ENCODE assay signal across 8 mouse cellular contexts in genomic region chr10:83543439-83544102, GRCm38 (mm10). TPM values are rescaled to one million over a fixed set of nuclear protein-coding genes. Genes with fewer than 3 reads are reported as not detected.
DNase-seq lines count a peak whose midpoint lies in the region; ATAC-seq and TF ChIP-seq lines count a peak whose summit lies in the region.

TSS of gene Washc4 (plus strand) at chr10:83543752.

- intact Hi-C loops in heart, postnatal 36 days (cut with DNase I) = loop anchor here (2.0 to 5.0 kb wide), 2 partner anchors 183 to 686 kb away; partner anchors contain the start of gene D10Wsu102e

- TF ChIP-seq CTCF in layer of hippocampus, adult 2 months (conservative IDR thresholded peaks at IDR 0.05) = no peak
- no peak for TF ChIP-seq CTCF in lung, embryonic 14.5 days (IDR thresholded peaks at IDR 0.05; ENCODE audit: low read depth)
- TF ChIP-seq CTCF in olfactory bulb, adult 2 months (IDR thresholded peaks at IDR 0.05; ENCODE audit: insufficient read depth, low read depth, low read length) = no peak
- TF ChIP-seq CTCF in thymus, adult 2 months (IDR thresholded peaks at IDR 0.05; ENCODE audit: borderline replicate concordance, control insufficient read depth, extremely low read depth, insufficient read depth, low read length, poor library complexity) = no peak; the same call in 1 of the 2 replicates

- peaks cover 29% of the 10 kb centered on the region for H3K4me1 ChIP-seq in forebrain, embryonic 15.5 days
- H3K4me1 ChIP-seq in lung, embryonic 14.5 days (ENCODE audit: insufficient read depth) = peaks cover 10% of the 10 kb centered on the region
- H3K4me1 ChIP-seq in olfactory bulb, adult 2 months (ENCODE audit: control insufficient read depth, insufficient read depth, low read length) = no peaks in the 10 kb centered on the region
- H3K4me1 ChIP-seq in thymus, adult 2 months (replicated peaks; ENCODE audit: control insufficient read depth, insufficient read depth, low read length) = peaks cover 3% of the 10 kb centered on the region; the same call in 1 of the 2 replicates

- no peaks in the 10 kb centered on the region; the same call in 1 of the 2 replicates for H3K36me3 ChIP-seq in forebrain, embryonic 15.5 days
- H3K36me3 ChIP-seq in lung, embryonic 14.5 days (ENCODE audit: insufficient read depth) = peaks cover 9% of the 10 kb centered on the region; the same call in 1 of the 2 replicates
- peaks cover 3% of the 10 kb centered on the region; the same call in 1 of the 2 replicates for H3K36me3 ChIP-seq in thymus, adult 2 months (ENCODE audit: control insufficient read depth, insufficient read depth, low read length)

- WGBS in forebrain, embryonic 15.5 days = under 1% methylated on average over 49 of the region's 49 CpGs
- WGBS in lung, embryonic 14.5 days = 2% methylated on average over 49 of the region's 49 CpGs
- WGBS in olfactory bulb, adult 2 months = 1% methylated on average over 49 of the region's 49 CpGs
- whole genome bisulfite sequencing in thymus, adult 2 months = 3% methylated on average over 49 of the region's 49 CpGs

- H3K27me3 ChIP-seq in forebrain, embryonic 15.5 days = no peaks in the 10 kb centered on the region
- no peaks in the 10 kb centered on the region for H3K27me3 ChIP-seq in lung, embryonic 14.5 days (ENCODE audit: insufficient read depth, low read length)
- no peaks in the 10 kb centered on the region for H3K27me3 ChIP-seq in thymus, adult 2 months (ENCODE audit: control insufficient read depth, insufficient read depth, low read length)

- H3K4me2 ChIP-seq in forebrain, embryonic 15.5 days (replicated peaks) = peak within 1 kb of the TSS; percentile 59
- H3K4me2 ChIP-seq in lung, embryonic 14.5 days = peak within 1 kb of the TSS; percentile 78

- TF ChIP-seq POLR2A in olfactory bulb, adult 2 months (IDR thresholded peaks at IDR 0.05; ENCODE audit: insufficient read depth, low read depth, low read length) = peak; percentile 89; the same call in 1 of the 2 replicates
- TF ChIP-seq POLR2A in thymus, adult 2 months (IDR thresholded peaks at IDR 0.05; ENCODE audit: control insufficient read depth, extremely low read depth, insufficient read depth, low read length, poor library complexity) = peak; percentile 82; the same call in 1 of the 2 replicates

- DNase-seq in ES-CJ7 (ENCODE audit: low read depth, low spot score) = peak; percentile 83
- DNase-seq in cerebellum, adult 11 months = peak; percentile 93
- DNase-seq in heart, postnatal 36 days = peak; percentile 96
- DNase-seq in layer of hippocampus, adult 2 months (ENCODE audit: low spot score in 2 of 2) = peak; percentile 94 to 95
- peak; percentile 97 for DNase-seq in lung, embryonic 14.5 days
- peak; percentile 92 for DNase-seq in thymus, adult 2 months

- peak within 1 kb of the TSS; percentile 84 for H3K4me3 ChIP-seq in forebrain, embryonic 15.5 days
- peak within 1 kb of the TSS; percentile 90 for H3K4me3 ChIP-seq in layer of hippocampus, adult 2 months
- H3K4me3 ChIP-seq in lung, embryonic 14.5 days (ENCODE audit: low read depth, low read length) = peak within 1 kb of the TSS; percentile 88
- H3K4me3 ChIP-seq in olfactory bulb, adult 2 months (ENCODE audit: insufficient read depth, low read depth, low read length) = peak within 1 kb of the TSS; percentile 84
- H3K4me3 ChIP-seq in thymus, adult 2 months (ENCODE audit: control insufficient read depth, insufficient read depth, low read length) = peak within 1 kb of the TSS; percentile 90

- ATAC-seq in forebrain, embryonic 15.5 days (replicated peaks) = peak; percentile 99
- peak; percentile 99 for ATAC-seq in lung, embryonic 14.5 days (ENCODE audit: insufficient read depth)

- H3K27ac ChIP-seq in forebrain, embryonic 15.5 days (replicated peaks) = peak within 1 kb of the TSS; percentile 86
- H3K27ac ChIP-seq in layer of hippocampus, adult 2 months = peak within 1 kb of the TSS; percentile 95
- H3K27ac ChIP-seq in lung, embryonic 14.5 days (ENCODE audit: low read depth) = peak within 1 kb of the TSS; percentile 88
- H3K27ac ChIP-seq in olfactory bulb, adult 2 months (ENCODE audit: insufficient read depth, low read depth, low read length) = peak within 1 kb of the TSS; percentile 74
- H3K27ac ChIP-seq in thymus, adult 2 months (ENCODE audit: control insufficient read depth, insufficient read depth, low read length) = 0 out of 2 replicates have a peak within 1 kb of the TSS, but pooled peaks have one; percentile 23

- H3K9me3 ChIP-seq in forebrain, embryonic 15.5 days = no peaks in the 10 kb centered on the region
- no peaks in the 10 kb centered on the region for H3K9me3 ChIP-seq in lung, embryonic 14.5 days (ENCODE audit: low read depth, low read length)

- H3K9ac ChIP-seq in forebrain, embryonic 15.5 days (replicated peaks) = peak within 1 kb of the TSS; percentile 87
- peak within 1 kb of the TSS; percentile 84 for H3K9ac ChIP-seq in lung, embryonic 14.5 days

RNA-seq across cellular contexts. Expression of gene Washc4, which starts in this region (rescaled TPM):
- polyA plus RNA-seq in forebrain, embryonic 15.5 days (2015; fragmentation: Nextera tagmentation; extraction: Ambion mirVana) = 32.3 and 35.4 TPM in 2 replicates
- 10 to 100 TPM; 13.8 to 14.1 TPM for total RNA-seq in heart, postnatal 36 days (2021)
- 10 to 100 TPM; 28.3 to 28.9 TPM for total RNA-seq in layer of hippocampus, adult 2 months (2021)
- 36.9 and 40.8 TPM in 2 replicates for polyA plus RNA-seq in lung, embryonic 14.5 days (2014; fragmentation: Nextera tagmentation; extraction: Ambion mirVana)
- not detected in 2 replicates for polyA plus RNA-seq in olfactory bulb, adult 2 months (2012; ENCODE audit: insufficient read depth, insufficient read length, low replicate concordance, missing spikeins)
- polyA plus RNA-seq in thymus, adult 2 months (2012; rRNA removed) = 3.9 and 4.2 TPM in 2 replicates

Comparison
In these comparisons a context has a peak if more than half of its experiments do, and no peak if none do; other contexts are left out.
1. Peak in every context shown above with its lines: DNase-seq, ATAC-seq, H3K4me3 ChIP-seq and H3K27ac ChIP-seq.
2. H3K27ac ChIP-seq: peak in every context shown above with its lines; median percentile 95 in layer of hippocampus, adult 2 months; 88 in lung, embryonic 14.5 days; 86 in forebrain, embryonic 15.5 days; 74 in olfactory bulb, adult 2 months; 23 in thymus, adult 2 months.